Mouse (Mus musculus): ENCODE data around the gene Eif5b. TPM values are rescaled to one million over a fixed set of nuclear protein-coding genes. Genes with fewer than 3 reads are reported as not detected.

Gene Eif5b
- polyA plus RNA-seq, 1 experiment from 2014 or later = 12.4 TPM

- peaks cover 21% of the 10 kb centered on the region for H3K4me1 ChIP-seq (ENCODE audit: insufficient read depth)
- ATAC-seq (peak; percentile 65), DNase-seq (peak; percentile 51)
- no peak overlapping the region for H3K9ac ChIP-seq (replicated peaks)
- no peaks in the 10 kb centered on the region for H3K9me3 ChIP-seq (ENCODE audit: low read length)
- peak overlapping the region; percentile 58 for H3K4me2 ChIP-seq (ENCODE audit: low read depth, low read length)
- no peak for TF ChIP-seq CTCF (IDR thresholded peaks at IDR 0.05; ENCODE audit: low read depth)
- WGBS (ENCODE audit: insufficient replicate concordance) = 47% methylated on average over 3 of the region's 3 CpGs
- H3K27me3 ChIP-seq (ENCODE audit: insufficient read depth, low read length) = no peaks in the 10 kb centered on the region
- peak overlapping the region; percentile 86 for H3K27ac ChIP-seq (ENCODE audit: low read depth)
- H3K4me3 ChIP-seq (ENCODE audit: low read depth, low read length) = no peak overlapping the region
- H3K36me3 ChIP-seq (replicated peaks; ENCODE audit: insufficient read depth, low read length) = no peaks in the 10 kb centered on the region
Measured at GRCm38 (mm10) chr1:38012104-38012503, 14.3 kb downstream of the Eif5b start.

- Histone ChIP-seq H3K4me3 (ENCODE audit: low read depth, low read length) (no peak overlapping the region), H3K36me3 (replicated peaks; ENCODE audit: insufficient read depth, low read length) (no peaks in the 10 kb centered on the region), H3K27me3 (ENCODE audit: insufficient read depth, low read length) (no peaks in the 10 kb centered on the region), H3K27ac (ENCODE audit: low read depth) (peak overlapping the region; percentile 86), H3K9ac (replicated peaks) (no peak overlapping the region), H3K4me1 (ENCODE audit: insufficient read depth) (peaks cover 18% of the 10 kb centered on the region), H3K9me3 (ENCODE audit: low read length) (no peaks in the 10 kb centered on the region), H3K4me2 (ENCODE audit: low read depth, low read length) (peak overlapping the region; percentile 58)
- ATAC-seq (peak; percentile 46), DNase-seq (no peak)
- TF ChIP-seq CTCF (IDR thresholded peaks at IDR 0.05; ENCODE audit: low read depth) (no peak), EP300 (IDR thresholded peaks at IDR 0.05; ENCODE audit: low read depth) (peak; percentile 75)
Measured at GRCm38 (mm10) chr1:38012509-38012908, 14.7 kb downstream of the Eif5b start.

GRCm38 (mm10) chr1:38014551-38015203 is 16.9 kb downstream of the Eif5b start:
- ATAC-seq = peak; percentile 37
- DNase-seq = no peak

GRCm38 (mm10) chr1:38027301-38027700 is 29.5 kb downstream of the Eif5b start:
- 86% methylated on average over 7 of the region's 7 CpGs for WGBS (ENCODE audit: insufficient replicate concordance)
- ATAC-seq (no peak), DNase-seq (no peak)
- H3K4me3 ChIP-seq (ENCODE audit: low read depth, low read length) = no peak overlapping the region
- no peak overlapping the region for H3K9ac ChIP-seq (replicated peaks)
- no peak overlapping the region for H3K27ac ChIP-seq (ENCODE audit: low read depth)
- no peaks in the 10 kb centered on the region for H3K4me1 ChIP-seq (ENCODE audit: insufficient read depth)
- no peaks in the 10 kb centered on the region for H3K9me3 ChIP-seq (ENCODE audit: low read length)
- no peak overlapping the region for H3K4me2 ChIP-seq (ENCODE audit: low read depth, low read length)
- peaks cover 36% of the 10 kb centered on the region for H3K36me3 ChIP-seq (replicated peaks; ENCODE audit: insufficient read depth, low read length)
- TF ChIP-seq EP300 (IDR thresholded peaks at IDR 0.05; ENCODE audit: low read depth) (no peak), CTCF (IDR thresholded peaks at IDR 0.05; ENCODE audit: low read depth) (no peak)
- H3K27me3 ChIP-seq (ENCODE audit: insufficient read depth, low read length) = no peaks in the 10 kb centered on the region

More at GRCm38 (mm10) chr1:38014551-38015203, 16.9 kb downstream of the Eif5b start:
- Histone ChIP-seq H3K27me3 (ENCODE audit: insufficient read depth, low read length) (no peaks in the 10 kb centered on the region), H3K4me2 (ENCODE audit: low read depth, low read length) (no peak overlapping the region), H3K4me1 (ENCODE audit: insufficient read depth) (peaks cover 18% of the 10 kb centered on the region), H3K9me3 (ENCODE audit: low read length) (no peaks in the 10 kb centered on the region), H3K27ac (ENCODE audit: low read depth) (no peak overlapping the region), H3K4me3 (ENCODE audit: low read depth, low read length) (no peak overlapping the region), H3K9ac (replicated peaks) (no peak overlapping the region), H3K36me3 (replicated peaks; ENCODE audit: insufficient read depth, low read length) (peaks cover 20% of the 10 kb centered on the region)
- 99% methylated on average over 2 of the region's 2 CpGs for WGBS (ENCODE audit: insufficient replicate concordance)
- TF ChIP-seq CTCF (IDR thresholded peaks at IDR 0.05; ENCODE audit: low read depth) (no peak), EP300 (IDR thresholded peaks at IDR 0.05; ENCODE audit: low read depth) (0 out of 2 replicates have a peak, but pooled peaks have one; percentile 38)

- no peak for DNase-seq
- H3K9me3 ChIP-seq (ENCODE audit: low read length) = no peaks in the 10 kb centered on the region
- no peak overlapping the region for H3K9ac ChIP-seq (replicated peaks)
- WGBS (ENCODE audit: insufficient replicate concordance) = 79% methylated on average over 5 of the region's 5 CpGs
- no peak for TF ChIP-seq EP300 (IDR thresholded peaks at IDR 0.05; ENCODE audit: low read depth)
- H3K36me3 ChIP-seq (replicated peaks; ENCODE audit: insufficient read depth, low read length) = peaks cover 55% of the 10 kb centered on the region
- no peaks in the 10 kb centered on the region for H3K4me1 ChIP-seq (ENCODE audit: insufficient read depth)
- H3K4me3 ChIP-seq (ENCODE audit: low read depth, low read length) = no peak overlapping the region
- H3K27me3 ChIP-seq (ENCODE audit: insufficient read depth, low read length) = no peaks in the 10 kb centered on the region
- no peak overlapping the region for H3K27ac ChIP-seq (ENCODE audit: low read depth)
- no peak for ATAC-seq
- no peak overlapping the region for H3K4me2 ChIP-seq (ENCODE audit: low read depth, low read length)
Measured at GRCm38 (mm10) chr1:38031391-38031790, 33.6 kb downstream of the Eif5b start.

- TF ChIP-seq CTCF (IDR thresholded peaks at IDR 0.05; ENCODE audit: low read depth) (no peak), EP300 (IDR thresholded peaks at IDR 0.05; ENCODE audit: low read depth) (no peak)
- Histone ChIP-seq H3K4me1 (ENCODE audit: insufficient read depth) (no peaks in the 10 kb centered on the region), H3K27me3 (ENCODE audit: insufficient read depth, low read length) (no peaks in the 10 kb centered on the region), H3K9me3 (ENCODE audit: low read length) (no peaks in the 10 kb centered on the region), H3K4me3 (ENCODE audit: low read depth, low read length) (no peak overlapping the region), H3K36me3 (replicated peaks; ENCODE audit: insufficient read depth, low read length) (peaks cover 79% of the 10 kb centered on the region), H3K4me2 (ENCODE audit: low read depth, low read length) (no peak overlapping the region), H3K27ac (ENCODE audit: low read depth) (no peak overlapping the region), H3K9ac (replicated peaks) (no peak overlapping the region)
- DNase-seq = no peak
- ATAC-seq = no peak
- WGBS (ENCODE audit: insufficient replicate concordance) = 88% methylated on average over 4 of the region's 4 CpGs
Measured at GRCm38 (mm10) chr1:38035521-38035920, 37.7 kb downstream of the Eif5b start.

Data from liver, postnatal 0 days (tissue).